Mouse (Mus musculus) adrenal gland (tissue): ENCODE data around the gene Rcbtb2.
"Not testable (repeated sequence)": the region's sequence is repeated elsewhere in the genome, so short reads cannot be mapped to it uniquely, and the experiment has no call there.

Source experiments
- intact Hi-C: fragments of 180-260 bp; cut with DNase I; formaldehyde crosslinking; loops from one replicate; pipeline ENCODE4 v1.15.1; 2025
- long read RNA-seq, 2 experiments: library from polyadenylated mRNA; unstranded; transcript quantifications; one replicate each; pipeline ENCODE4 v2.0.0; 2020; ENCODE audit warnings: borderline replicate concordance in 1 of 2; ENCODE audit not compliant: insufficient replicate concordance in 1 of 2

The Rcbtb2 gene
- long read RNA-seq, experiment 1, partial matches to known transcripts: 2 of 21 reads
- long read RNA-seq, experiment 1, other reads (novel, unspliced or antisense): 14 of 21 reads
- long read RNA-seq, experiment 2, partial matches to known transcripts: 5 of 34 reads
- long read RNA-seq, experiment 2, other reads (novel, unspliced or antisense): 22 of 34 reads

GRCm38 (mm10) chr14:73122923-73123278 lies at the start of gene Rcbtb2:
TSS of gene Rcbtb2 (plus strand) at chr14:73123037.
- intact Hi-C loops: no loop called here

- intact Hi-C loops: no loop called here
Observed at GRCm38 (mm10) chr14:73083563-73083962, 39.3 kb upstream of the Rcbtb2 start.

GRCm38 (mm10) chr14:73086425-73086824 lies 36.4 kb upstream of the Rcbtb2 start:
- intact Hi-C loops: loop anchor here (5.0 kb wide), 1 partner anchor 84 kb away; no protein-coding TSS in a partner anchor

GRCm38 (mm10) chr14:73087247-73087646 lies 35.6 kb upstream of the Rcbtb2 start:
- intact Hi-C loops: loop anchor here (5.0 kb wide), 1 partner anchor 85 kb away; no protein-coding TSS in a partner anchor

GRCm38 (mm10) chr14:73087746-73088145 lies 35.1 kb upstream of the Rcbtb2 start:
- intact Hi-C loops: loop anchor here (5.0 kb wide), 1 partner anchor 85 kb away; no protein-coding TSS in a partner anchor

- intact Hi-C loops: loop anchor here (5.0 kb wide), 1 partner anchor 86 kb away; no protein-coding TSS in a partner anchor
Observed at GRCm38 (mm10) chr14:73088224-73088623, 34.6 kb upstream of the Rcbtb2 start.

- intact Hi-C loops: loop anchor here (10.0 kb wide), 1 partner anchor 508 kb away; no protein-coding TSS in a partner anchor
Observed at GRCm38 (mm10) chr14:73092871-73093270, 30.0 kb upstream of the Rcbtb2 start.

- intact Hi-C loops: loop anchor here (5.0 to 10.0 kb wide), 2 partner anchors 510 to 718 kb away; no protein-coding TSS in a partner anchor
Observed at GRCm38 (mm10) chr14:73094802-73095550, 27.9 kb upstream of the Rcbtb2 start.

- intact Hi-C loops: loop anchor here (5.0 to 10.0 kb wide), 2 partner anchors 514 to 722 kb away; no protein-coding TSS in a partner anchor
Observed at GRCm38 (mm10) chr14:73098677-73099387, 24.0 kb upstream of the Rcbtb2 start.

GRCm38 (mm10) chr14:73102270-73102865 lies 20.5 kb upstream of the Rcbtb2 start:
- intact Hi-C loops: no loop called here

GRCm38 (mm10) chr14:73102986-73103385 lies 19.9 kb upstream of the Rcbtb2 start:
- intact Hi-C loops: not testable (repeated sequence)

GRCm38 (mm10) chr14:73104913-73105312 lies 17.9 kb upstream of the Rcbtb2 start:
- intact Hi-C loops: no loop called here

- intact Hi-C loops: loop anchor here (2.0 kb wide), 1 partner anchor 197 kb away; no protein-coding TSS in a partner anchor
Observed at GRCm38 (mm10) chr14:73105407-73106185, 17.2 kb upstream of the Rcbtb2 start.

- intact Hi-C loops: loop anchor here (2.0 kb wide), 1 partner anchor 197 kb away; no protein-coding TSS in a partner anchor
Observed at GRCm38 (mm10) chr14:73106234-73106711, 16.6 kb upstream of the Rcbtb2 start.

GRCm38 (mm10) chr14:73106957-73107356 lies 15.9 kb upstream of the Rcbtb2 start:
- intact Hi-C loops: loop anchor here (2.0 kb wide), 1 partner anchor 196 kb away; no protein-coding TSS in a partner anchor

GRCm38 (mm10) chr14:73107371-73107770 lies 15.5 kb upstream of the Rcbtb2 start:
- intact Hi-C loops: loop anchor here (2.0 kb wide), 1 partner anchor 195 kb away; no protein-coding TSS in a partner anchor

- intact Hi-C loops: loop anchor here (2.0 kb wide), 1 partner anchor 195 kb away; no protein-coding TSS in a partner anchor
Observed at GRCm38 (mm10) chr14:73107952-73108351, 14.9 kb upstream of the Rcbtb2 start.

- intact Hi-C loops: loop anchor here (10.0 kb wide), 1 partner anchor 364 kb away; no protein-coding TSS in a partner anchor
Observed at GRCm38 (mm10) chr14:73110682-73111081, 12.2 kb upstream of the Rcbtb2 start.

GRCm38 (mm10) chr14:73111091-73111490 lies 11.7 kb upstream of the Rcbtb2 start:
- intact Hi-C loops: loop anchor here (10.0 kb wide), 1 partner anchor 364 kb away; no protein-coding TSS in a partner anchor
